Mouse (Mus musculus): Measurements from ENCODE around the gene Carnmt1. TPM values are rescaled to one million over a fixed set of nuclear protein-coding genes. Genes with fewer than 3 reads are reported as not detected.
"Not testable (repeated sequence)": the region's sequence is repeated elsewhere in the genome, so short reads cannot be mapped to it uniquely, and the experiment has no call there.

The Carnmt1 gene
- polyA plus RNA-seq, 1 experiment = 5.0 TPM

- H3K4me1 ChIP-seq (ENCODE audit: control insufficient read depth, insufficient read depth, insufficient read length, low read length) = peaks cover 2% of the 10 kb centered on the region
- H3K4me3 ChIP-seq (ENCODE audit: low read depth, low read length) = no peak overlapping the region
- H3K27me3 ChIP-seq (ENCODE audit: control insufficient read depth, insufficient read depth, low read length) = no peaks in the 10 kb centered on the region
- H3K27ac ChIP-seq (ENCODE audit: insufficient read depth, low read depth, low read length) = no peak overlapping the region
- TF ChIP-seq CTCF (IDR thresholded peaks at IDR 0.05; ENCODE audit: extremely low read depth, insufficient read length, insufficient replicate concordance, low read depth, low read length) = no peak
- no peak for TF ChIP-seq POLR2A (IDR thresholded peaks at IDR 0.05; ENCODE audit: low read depth, low read length)
- 85% methylated on average over 9 of the region's 9 CpGs for WGBS
- no peaks in the 10 kb centered on the region for H3K36me3 ChIP-seq (ENCODE audit: control insufficient read depth, insufficient read depth, low read length)
Measured at GRCm38 (mm10) chr19:18711589-18711988, 41.0 kb downstream of the Carnmt1 start.

- Histone ChIP-seq H3K4me3 (ENCODE audit: low read depth, low read length) (peak overlapping the region; percentile 70), H3K36me3 (ENCODE audit: control insufficient read depth, insufficient read depth, low read length) (no peaks in the 10 kb centered on the region; the same call in 1 of the 2 replicates), H3K27ac (ENCODE audit: insufficient read depth, low read depth, low read length) (peak overlapping the region; percentile 78), H3K4me1 (ENCODE audit: control insufficient read depth, insufficient read depth, insufficient read length, low read length) (peaks cover 2% of the 10 kb centered on the region), H3K27me3 (ENCODE audit: control insufficient read depth, insufficient read depth, low read length) (no peaks in the 10 kb centered on the region)
- TF ChIP-seq POLR2A (IDR thresholded peaks at IDR 0.05; ENCODE audit: low read depth, low read length) (no peak), CTCF (IDR thresholded peaks at IDR 0.05; ENCODE audit: extremely low read depth, insufficient read length, insufficient replicate concordance, low read depth, low read length) (no peak)
- 41% methylated on average over 16 of the region's 16 CpGs for WGBS
Measured at GRCm38 (mm10) chr19:18712153-18712865, 41.7 kb downstream of the Carnmt1 start.

- WGBS = under 1% methylated on average over 47 of the region's 49 CpGs
- no peaks in the 10 kb centered on the region for H3K27me3 ChIP-seq (ENCODE audit: control insufficient read depth, insufficient read depth, low read length)
- TF ChIP-seq CTCF (IDR thresholded peaks at IDR 0.05; ENCODE audit: extremely low read depth, insufficient read length, insufficient replicate concordance, low read depth, low read length) (peak; percentile 75), POLR2A (IDR thresholded peaks at IDR 0.05; ENCODE audit: low read depth, low read length) (peak; percentile 58; the same call in 1 of the 2 replicates)
- H3K36me3 ChIP-seq (ENCODE audit: control insufficient read depth, insufficient read depth, low read length) = no peaks in the 10 kb centered on the region; the same call in 1 of the 2 replicates
- peak within 1 kb of the TSS; percentile 70 for H3K4me3 ChIP-seq (ENCODE audit: low read depth, low read length)
- H3K4me1 ChIP-seq (ENCODE audit: control insufficient read depth, insufficient read depth, insufficient read length, low read length) = peaks cover 2% of the 10 kb centered on the region
- peak within 1 kb of the TSS; percentile 78 for H3K27ac ChIP-seq (ENCODE audit: insufficient read depth, low read depth, low read length)
Measured at GRCm38 (mm10) chr19:18712866-18713300, 42.3 kb downstream of the Carnmt1 start, which contains the start of gene D030056L22Rik. D030056L22Rik (plus strand) TSS chr19:18713193.

GRCm38 (mm10) chr19:18713357-18713756, 42.8 kb downstream of the Carnmt1 start:
- WGBS = under 1% methylated on average over 46 of the region's 46 CpGs
- not testable (repeated sequence) for H3K4me1 ChIP-seq (ENCODE audit: control insufficient read depth, insufficient read depth, insufficient read length, low read length); H3K27me3 ChIP-seq (ENCODE audit: control insufficient read depth, insufficient read depth, low read length); H3K36me3 ChIP-seq (ENCODE audit: control insufficient read depth, insufficient read depth, low read length); H3K27ac ChIP-seq (ENCODE audit: insufficient read depth, low read depth, low read length)
- peak overlapping the region; percentile 70 for H3K4me3 ChIP-seq (ENCODE audit: low read depth, low read length)

- TF ChIP-seq CTCF (IDR thresholded peaks at IDR 0.05; ENCODE audit: extremely low read depth, insufficient read length, insufficient replicate concordance, low read depth, low read length) (no peak), POLR2A (IDR thresholded peaks at IDR 0.05; ENCODE audit: low read depth, low read length) (no peak)
- 29% methylated on average over 1 of the region's 1 CpGs for WGBS
- Histone ChIP-seq H3K27me3 (ENCODE audit: control insufficient read depth, insufficient read depth, low read length) (no peaks in the 10 kb centered on the region), H3K36me3 (ENCODE audit: control insufficient read depth, insufficient read depth, low read length) (peaks cover 7% of the 10 kb centered on the region; the same call in 1 of the 2 replicates), H3K27ac (ENCODE audit: insufficient read depth, low read depth, low read length) (no peak overlapping the region), H3K4me1 (ENCODE audit: control insufficient read depth, insufficient read depth, insufficient read length, low read length) (peaks cover 2% of the 10 kb centered on the region), H3K4me3 (ENCODE audit: low read depth, low read length) (no peak overlapping the region)
Measured at GRCm38 (mm10) chr19:18716374-18716773, 45.8 kb downstream of the Carnmt1 start.

GRCm38 (mm10) chr19:18720337-18720736, 49.8 kb downstream of the Carnmt1 start:
- TF ChIP-seq POLR2A (IDR thresholded peaks at IDR 0.05; ENCODE audit: low read depth, low read length) (no peak), CTCF (IDR thresholded peaks at IDR 0.05; ENCODE audit: extremely low read depth, insufficient read length, insufficient replicate concordance, low read depth, low read length) (no peak)
- no peak overlapping the region for H3K4me3 ChIP-seq (ENCODE audit: low read depth, low read length)
- H3K4me1 ChIP-seq (ENCODE audit: control insufficient read depth, insufficient read depth, insufficient read length, low read length) = no peaks in the 10 kb centered on the region
- H3K27me3 ChIP-seq (ENCODE audit: control insufficient read depth, insufficient read depth, low read length) = no peaks in the 10 kb centered on the region
- no peak overlapping the region for H3K27ac ChIP-seq (ENCODE audit: insufficient read depth, low read depth, low read length)
- H3K36me3 ChIP-seq (ENCODE audit: control insufficient read depth, insufficient read depth, low read length) = peaks cover 7% of the 10 kb centered on the region; the same call in 1 of the 2 replicates
- 81% methylated on average over 3 of the region's 3 CpGs for WGBS

- WGBS = 96% methylated on average over 2 of the region's 2 CpGs
- H3K4me1 ChIP-seq (ENCODE audit: control insufficient read depth, insufficient read depth, insufficient read length, low read length) = peaks cover 3% of the 10 kb centered on the region; the same call in 1 of the 2 replicates
- no peak overlapping the region for H3K4me3 ChIP-seq (ENCODE audit: low read depth, low read length)
- H3K27me3 ChIP-seq (ENCODE audit: control insufficient read depth, insufficient read depth, low read length) = no peaks in the 10 kb centered on the region; the same call in 1 of the 2 replicates
- H3K27ac ChIP-seq (ENCODE audit: insufficient read depth, low read depth, low read length) = no peak overlapping the region
- H3K36me3 ChIP-seq (ENCODE audit: control insufficient read depth, insufficient read depth, low read length) = no peaks in the 10 kb centered on the region
- TF ChIP-seq CTCF (IDR thresholded peaks at IDR 0.05; ENCODE audit: extremely low read depth, insufficient read length, insufficient replicate concordance, low read depth, low read length) (no peak), POLR2A (IDR thresholded peaks at IDR 0.05; ENCODE audit: low read depth, low read length) (no peak)
Measured at GRCm38 (mm10) chr19:18725186-18725585, 54.6 kb downstream of the Carnmt1 start.
